Mouse (Mus musculus) neural tube, embryonic 12.5 days (tissue): ENCODE measurements around the gene Abhd14a. TPM values are rescaled to one million over a fixed set of nuclear protein-coding genes. Genes with fewer than 3 reads are reported as not detected.

Experiments used
- ATAC-seq: fragments of 200-750 bp; cut with Nextera tagmentation; 2 replicates; pipeline ENCODE4 v1.8.0; 2017; ENCODE audit warnings: low read depth, mild to moderate bottlenecking, moderate TSS enrichment, moderate library complexity; ENCODE audit not compliant: low FRiP score
- H3K27ac ChIP-seq: fragments of 300-500 bp; sonication (generic); 2 replicates; pipeline ENCODE4 v1.5.1; 2016
- H3K27me3 ChIP-seq: fragments of 300-500 bp; sonication (generic); replicated peaks from 2 replicates; pipeline ENCODE4 v1.6.1; 2016; ENCODE audit warnings: mild to moderate bottlenecking
- H3K36me3 ChIP-seq: fragments of 300-500 bp; sonication (generic); 2 replicates; pipeline ENCODE4 v1.6.1; 2016; ENCODE audit warnings: mild to moderate bottlenecking
- H3K4me1 ChIP-seq: fragments of 300-500 bp; sonication (generic); 2 replicates; pipeline ENCODE4 v1.6.1; 2016
- H3K4me2 ChIP-seq: fragments of 300-500 bp; sonication (generic); replicated peaks from 2 replicates; pipeline ENCODE4 v1.6.1; 2016; ENCODE audit warnings: mild to moderate bottlenecking
- H3K4me3 ChIP-seq: fragments of 300-500 bp; sonication (generic); 2 replicates; pipeline ENCODE4 v1.5.1; 2016
- H3K9ac ChIP-seq: fragments of 300-500 bp; sonication (generic); 2 replicates; pipeline ENCODE4 v1.6.1; 2016; ENCODE audit warnings: mild to moderate bottlenecking
- H3K9me3 ChIP-seq: fragments of 300-500 bp; sonication (generic); 2 replicates; pipeline ENCODE4 v1.6.1; 2016; ENCODE audit warnings: mild to moderate bottlenecking
- WGBS: fragments of 180-500 bp; shearing (Covaris S2); methylation state at CpG from one replicate; pipeline ENCODE4 v1.1.7; 2016; 5-methylcytosine and 5-hydroxymethylcytosine counted together
- polyA plus RNA-seq: library from polyadenylated mRNA; unstranded; fragments of >200 nt; fragmentation: Nextera tagmentation; extraction: Ambion mirVana; gene quantifications from 2 replicates; pipeline ENCODE4 v1.2.1, GENCODE M21; 2016

The Abhd14a gene
- polyA plus RNA-seq, 1 experiment from 2014 or later: 34.6 TPM

DNA sequence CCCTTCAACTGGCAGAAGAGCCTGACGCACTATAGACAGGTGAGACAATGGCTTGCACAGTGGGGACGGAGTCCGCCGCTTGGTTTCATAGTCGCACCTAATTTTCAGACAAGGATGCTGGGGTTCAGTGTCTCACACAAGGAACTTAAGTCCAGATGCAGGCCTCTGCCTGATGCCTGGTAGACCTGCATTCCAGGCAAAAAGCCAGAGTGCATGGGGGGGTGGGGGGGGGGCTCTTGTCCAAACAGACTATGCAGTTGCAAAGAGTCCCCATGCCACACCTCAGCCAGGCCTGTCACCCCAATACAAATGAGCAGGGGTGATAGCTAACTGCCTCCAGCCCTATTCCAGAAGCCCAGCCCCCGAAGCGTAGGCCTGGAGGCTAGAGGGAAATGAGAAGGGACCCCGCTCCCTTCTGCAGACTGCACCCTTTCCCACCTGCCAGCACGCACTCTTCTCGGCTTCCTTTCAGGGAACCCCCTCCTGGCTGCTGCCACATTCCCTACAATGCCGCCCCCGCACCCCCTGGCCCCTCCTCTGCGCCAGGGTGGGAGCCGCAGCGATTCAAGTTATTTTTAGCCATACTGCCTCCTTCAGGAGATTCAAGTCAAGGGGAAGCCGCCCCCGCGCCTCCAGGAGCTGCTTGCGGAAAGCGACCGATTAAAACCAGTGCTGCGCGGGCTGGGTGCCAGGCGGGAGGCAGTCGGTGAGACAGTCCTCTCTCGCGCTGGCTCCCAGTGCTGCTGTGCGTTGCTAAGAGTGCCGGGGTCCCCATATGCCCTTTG is 29.4 kb downstream of the Abhd14a start:
- Histone ChIP-seq H3K9me3 (no peaks in the 10 kb centered on the region), H3K4me2 (peak overlapping the region; percentile 61), H3K27ac (no peak overlapping the region), H3K36me3 (no peaks in the 10 kb centered on the region), H3K9ac (peak overlapping the region; percentile 47; the same call in 1 of the 2 replicates), H3K27me3 (peaks cover 2% of the 10 kb centered on the region; the same call in 1 of the 2 replicates), H3K4me1 (peaks cover 27% of the 10 kb centered on the region), H3K4me3 (peak overlapping the region; percentile 18; the same call in 1 of the 2 replicates)
- ATAC-seq: peak; percentile 26
- WGBS: 16% methylated on average over 29 of the region's 29 CpGs

DNA sequence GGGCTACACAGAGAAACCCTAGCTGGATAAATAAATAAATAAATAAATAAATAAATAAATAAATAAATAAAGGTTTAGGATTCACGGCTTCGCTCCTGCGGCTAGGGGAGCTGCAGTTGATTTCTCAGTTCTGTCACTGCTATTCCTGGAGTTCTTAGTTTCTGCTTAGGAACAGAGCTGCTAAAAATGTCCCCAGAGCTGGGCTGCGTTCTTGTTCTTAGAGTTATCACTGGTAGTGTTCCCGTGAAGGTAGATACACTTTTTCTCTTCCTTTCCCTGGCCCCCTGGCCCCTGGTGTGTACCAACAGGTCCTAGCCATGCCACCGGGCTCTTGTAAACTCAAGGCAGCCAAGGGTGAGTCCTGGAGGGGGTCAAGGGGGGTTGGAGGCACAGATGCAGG is 30.7 kb downstream of the Abhd14a start:
- Histone ChIP-seq H3K4me1 (peaks cover 27% of the 10 kb centered on the region), H3K27ac (no peak overlapping the region), H3K36me3 (no peaks in the 10 kb centered on the region), H3K4me3 (no peak overlapping the region), H3K9ac (no peak overlapping the region), H3K27me3 (peaks cover 2% of the 10 kb centered on the region; the same call in 1 of the 2 replicates), H3K9me3 (no peaks in the 10 kb centered on the region), H3K4me2 (no peak overlapping the region)
- 89% methylated on average over 6 of the region's 6 CpGs for WGBS
- ATAC-seq: no peak

GRCm38 (mm10) chr9:106413606-106414005 is 33.9 kb downstream of the Abhd14a start:
- Histone ChIP-seq H3K27ac (no peak overlapping the region), H3K4me2 (no peak overlapping the region), H3K4me3 (no peak overlapping the region), H3K27me3 (0 out of 2 replicates have a peak, but pooled peaks cover 2% of the 10 kb centered on the region), H3K4me1 (peaks cover 11% of the 10 kb centered on the region), H3K9me3 (peaks cover 5% of the 10 kb centered on the region; the same call in 1 of the 2 replicates), H3K36me3 (no peaks in the 10 kb centered on the region), H3K9ac (no peak overlapping the region)
- no peak for ATAC-seq
- 83% methylated on average over 5 of the region's 5 CpGs for WGBS

- Histone ChIP-seq H3K4me1 (no peaks in the 10 kb centered on the region), H3K36me3 (no peaks in the 10 kb centered on the region), H3K4me3 (no peak overlapping the region), H3K4me2 (no peak overlapping the region), H3K27ac (no peak overlapping the region), H3K27me3 (no peaks in the 10 kb centered on the region), H3K9ac (no peak overlapping the region), H3K9me3 (peaks cover 5% of the 10 kb centered on the region; the same call in 1 of the 2 replicates)
- no peak for ATAC-seq
- WGBS: 87% methylated on average over 3 of the region's 3 CpGs
Observed at GRCm38 (mm10) chr9:106412210-106412609, 35.3 kb downstream of the Abhd14a start.

GRCm38 (mm10) chr9:106411729-106412128 is 35.7 kb downstream of the Abhd14a start:
- Histone ChIP-seq H3K36me3 (no peaks in the 10 kb centered on the region), H3K4me1 (no peaks in the 10 kb centered on the region), H3K4me3 (no peak overlapping the region), H3K27ac (no peak overlapping the region), H3K4me2 (no peak overlapping the region), H3K27me3 (no peaks in the 10 kb centered on the region), H3K9ac (no peak overlapping the region), H3K9me3 (peaks cover 5% of the 10 kb centered on the region; the same call in 1 of the 2 replicates)
- ATAC-seq: no peak
- WGBS: 76% methylated on average over 6 of the region's 6 CpGs

GRCm38 (mm10) chr9:106411091-106411594 is 36.3 kb downstream of the Abhd14a start:
- H3K27ac ChIP-seq: no peak overlapping the region
- WGBS: 80% methylated on average over 9 of the region's 9 CpGs
- no peak for ATAC-seq
- no peak overlapping the region for H3K4me3 ChIP-seq
- H3K27me3 ChIP-seq: no peaks in the 10 kb centered on the region
- no peak overlapping the region for H3K4me2 ChIP-seq
- no peaks in the 10 kb centered on the region for H3K36me3 ChIP-seq
- no peaks in the 10 kb centered on the region; the same call in 1 of the 2 replicates for H3K4me1 ChIP-seq
- H3K9ac ChIP-seq: no peak overlapping the region
- peaks cover 5% of the 10 kb centered on the region; the same call in 1 of the 2 replicates for H3K9me3 ChIP-seq

DNA sequence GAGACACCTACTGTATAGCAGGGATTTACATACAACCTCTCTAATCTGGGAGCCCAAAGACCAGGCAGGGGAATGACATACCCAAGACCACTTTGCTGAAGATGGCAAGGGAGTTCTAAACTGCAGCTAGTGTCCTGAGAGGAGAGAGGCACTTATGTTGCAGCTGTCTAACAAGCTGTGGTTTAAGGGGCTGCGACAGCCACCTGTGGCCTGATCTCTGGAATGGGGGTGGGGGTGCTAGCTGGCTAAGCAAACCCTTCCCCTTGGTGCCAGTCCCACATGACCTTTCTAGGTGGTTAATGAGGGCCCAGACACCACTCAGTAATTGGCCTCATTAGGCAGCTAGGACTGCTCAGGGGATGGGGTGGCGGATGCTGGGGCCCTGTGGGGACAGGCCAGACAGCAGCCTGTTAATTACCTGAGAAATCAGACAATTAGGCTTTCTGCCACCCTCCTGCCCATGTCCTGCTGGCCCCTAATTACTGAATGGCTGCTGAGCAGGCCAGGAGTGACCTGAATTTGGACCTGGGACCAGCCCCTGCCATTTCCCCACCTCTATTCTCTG is 37.3 kb downstream of the Abhd14a start:
- no peak overlapping the region for H3K4me3 ChIP-seq
- WGBS: 48% methylated on average over 2 of the region's 2 CpGs
- no peak overlapping the region for H3K4me2 ChIP-seq
- no peak for ATAC-seq
- H3K4me1 ChIP-seq: no peaks in the 10 kb centered on the region; the same call in 1 of the 2 replicates
- peaks cover 5% of the 10 kb centered on the region; the same call in 1 of the 2 replicates for H3K9me3 ChIP-seq
- H3K36me3 ChIP-seq: no peaks in the 10 kb centered on the region
- no peak overlapping the region for H3K9ac ChIP-seq
- no peaks in the 10 kb centered on the region for H3K27me3 ChIP-seq
- H3K27ac ChIP-seq: no peak overlapping the region

- Histone ChIP-seq H3K9me3 (peaks cover 5% of the 10 kb centered on the region; the same call in 1 of the 2 replicates), H3K4me2 (no peak overlapping the region), H3K27me3 (no peaks in the 10 kb centered on the region), H3K36me3 (no peaks in the 10 kb centered on the region), H3K27ac (no peak overlapping the region), H3K4me3 (no peak overlapping the region), H3K9ac (no peak overlapping the region), H3K4me1 (no peaks in the 10 kb centered on the region; the same call in 1 of the 2 replicates)
- ATAC-seq: no peak
- 98% methylated on average over 4 of the region's 4 CpGs for WGBS
Observed at GRCm38 (mm10) chr9:106409096-106409495, 38.4 kb downstream of the Abhd14a start.

DNA sequence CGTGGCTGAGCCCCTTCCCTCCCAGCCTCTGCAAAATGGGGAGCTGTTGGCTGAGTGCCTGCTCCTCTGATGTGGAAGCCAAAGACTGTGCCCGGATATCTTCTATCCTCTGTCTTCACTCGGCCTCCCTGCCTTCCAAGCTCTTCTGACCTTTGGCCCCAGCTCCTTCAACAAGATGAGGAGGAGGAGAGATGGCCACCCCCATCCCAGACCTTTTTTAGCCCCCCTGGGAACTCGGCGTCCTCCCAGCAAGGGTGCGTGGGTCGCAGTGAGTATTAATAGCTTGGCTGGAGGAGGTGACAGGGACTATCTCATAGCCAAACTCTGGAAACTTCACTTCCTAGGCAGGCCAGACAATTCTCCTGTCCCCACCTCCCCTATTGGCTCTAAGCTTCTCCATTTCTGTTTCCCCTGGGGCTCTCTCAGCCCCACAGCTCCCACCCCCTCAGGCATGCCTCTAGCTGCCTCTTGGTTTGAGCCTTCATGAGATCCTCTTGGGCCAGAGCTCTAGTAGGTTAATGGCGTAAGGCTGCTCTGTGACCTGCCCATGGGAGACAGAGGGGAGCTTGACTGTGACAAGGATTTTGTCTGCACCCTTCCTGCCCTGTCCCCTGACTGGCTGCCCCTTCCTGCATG is 40.9 kb downstream of the Abhd14a start:
- Histone ChIP-seq H3K4me1 (no peaks in the 10 kb centered on the region; the same call in 1 of the 2 replicates), H3K27me3 (no peaks in the 10 kb centered on the region), H3K4me3 (no peak overlapping the region), H3K9me3 (peaks cover 5% of the 10 kb centered on the region; the same call in 1 of the 2 replicates), H3K36me3 (no peaks in the 10 kb centered on the region), H3K4me2 (no peak overlapping the region), H3K9ac (no peak overlapping the region), H3K27ac (no peak overlapping the region)
- ATAC-seq: no peak
- WGBS: 70% methylated on average over 8 of the region's 8 CpGs

- no peaks in the 10 kb centered on the region; the same call in 1 of the 2 replicates for H3K4me1 ChIP-seq
- no peak overlapping the region for H3K4me2 ChIP-seq
- no peak overlapping the region for H3K9ac ChIP-seq
- peaks cover 5% of the 10 kb centered on the region; the same call in 1 of the 2 replicates for H3K9me3 ChIP-seq
- no peak for ATAC-seq
- no peak overlapping the region for H3K4me3 ChIP-seq
- H3K27ac ChIP-seq: no peak overlapping the region
- 54% methylated on average over 6 of the region's 6 CpGs for WGBS
- no peaks in the 10 kb centered on the region for H3K36me3 ChIP-seq
- no peaks in the 10 kb centered on the region for H3K27me3 ChIP-seq
Observed at GRCm38 (mm10) chr9:106405275-106405674, 42.2 kb downstream of the Abhd14a start.

DNA sequence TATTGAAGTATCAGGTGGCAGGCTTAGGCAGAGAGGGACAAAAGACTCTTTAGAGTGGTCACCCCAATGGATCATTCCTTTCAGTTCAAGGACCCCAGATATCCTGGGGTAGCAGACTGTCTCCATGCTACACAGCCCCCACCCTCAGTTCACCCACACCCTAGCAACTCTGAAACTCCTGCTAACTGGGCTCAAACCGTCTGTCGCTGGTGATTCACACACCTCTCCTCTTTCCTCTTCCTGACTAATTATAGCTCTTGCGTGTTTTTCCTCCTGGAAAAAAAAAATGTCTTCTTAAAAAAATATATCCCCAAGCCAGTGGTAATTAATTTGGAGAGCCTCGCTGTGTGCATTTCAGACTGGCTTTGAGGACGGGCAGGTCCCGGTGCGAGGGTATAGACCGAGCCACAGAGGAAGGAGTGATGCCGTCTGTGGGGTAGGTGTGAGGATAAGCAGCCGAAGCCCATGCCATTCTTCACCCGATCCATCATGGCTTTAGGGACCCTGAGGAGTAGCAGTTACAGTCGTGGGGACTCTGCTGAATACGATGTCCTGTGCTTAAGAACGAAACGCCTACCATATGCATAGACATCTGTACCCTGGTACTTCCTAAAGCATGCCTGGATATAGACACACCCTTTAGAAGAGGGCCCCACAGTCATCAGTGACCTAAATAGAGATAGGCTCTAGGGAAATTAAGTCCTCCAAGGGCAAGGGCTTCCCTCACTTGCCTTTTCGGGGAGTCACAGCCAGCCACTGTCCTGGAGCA is 44.7 kb downstream of the Abhd14a start:
- no peaks in the 10 kb centered on the region for H3K9me3 ChIP-seq
- WGBS: 86% methylated on average over 16 of the region's 16 CpGs
- ATAC-seq: no peak
- no peak overlapping the region for H3K9ac ChIP-seq
- no peak overlapping the region for H3K4me2 ChIP-seq
- no peaks in the 10 kb centered on the region for H3K36me3 ChIP-seq
- H3K4me3 ChIP-seq: no peak overlapping the region
- no peaks in the 10 kb centered on the region; the same call in 1 of the 2 replicates for H3K4me1 ChIP-seq
- no peaks in the 10 kb centered on the region for H3K27me3 ChIP-seq
- no peak overlapping the region for H3K27ac ChIP-seq
